Mouse (Mus musculus) liver, postnatal 0 days (tissue): Measurements from ENCODE around the gene Luzp2.

Experiments
- CTCF ChIP-seq: sonication (generic); IDR thresholded peaks from 2 replicates; pipeline ENCODE4 v1.5.1; 2016; ENCODE audit warnings: antibody characterized with exemption, low read depth
- EP300 ChIP-seq: IDR thresholded peaks from 2 replicates; pipeline ENCODE4 v1.6.1; 2016; ENCODE audit warnings: antibody characterized with exemption, low read depth, mild to moderate bottlenecking

DNA sequence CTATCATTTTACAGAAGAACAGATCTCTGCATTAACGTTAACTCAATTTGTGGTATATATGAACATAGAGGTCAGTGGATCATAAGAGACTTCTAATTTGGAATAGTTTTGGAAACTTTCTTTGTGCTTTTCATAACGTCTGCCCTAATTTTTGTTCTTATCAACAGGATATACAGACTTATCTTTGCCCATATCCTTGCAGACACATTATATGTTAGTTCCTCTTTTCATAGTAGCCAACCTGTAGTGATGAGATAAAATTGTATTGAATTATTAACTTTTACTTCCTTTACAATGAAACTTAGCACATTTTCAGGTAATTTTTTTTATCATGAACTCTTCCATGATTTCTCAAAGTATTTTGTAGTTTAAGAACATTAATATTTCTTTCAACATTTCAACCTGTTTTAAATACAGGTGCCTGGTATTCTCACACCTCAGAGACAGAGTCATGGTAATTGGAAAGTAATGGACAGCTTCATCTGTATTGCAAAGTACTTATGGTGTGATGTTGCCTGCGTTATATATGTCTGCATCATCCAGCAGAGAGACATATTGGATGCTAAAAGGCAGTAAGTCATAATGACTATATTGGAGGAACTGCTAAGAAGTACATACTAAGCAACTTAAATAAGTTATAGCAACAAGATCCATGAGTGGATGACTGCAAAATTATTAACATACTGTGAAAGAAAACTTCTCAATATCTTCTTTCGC is 43.8 kb downstream of the Luzp2 start:
- TF ChIP-seq CTCF (no peak), EP300 (peak; percentile 44)
